Mouse (Mus musculus) intestine, postnatal 0 days (tissue): ENCODE results near the gene Hist2h2aa2. TPM values are rescaled to one million over a fixed set of nuclear protein-coding genes. Genes with fewer than 3 reads are reported as not detected.

ENCODE experiments used
- ATAC-seq: fragments of 200-750 bp; cut with Nextera tagmentation; 2 replicates; pipeline ENCODE4 v1.8.0; 2017; ENCODE audit warnings: mild to moderate bottlenecking, moderate TSS enrichment, moderate library complexity
- H3K27ac ChIP-seq: fragments of 300-500 bp; sonication (generic); 2 replicates; pipeline ENCODE4 v1.5.1; 2014; ENCODE audit warnings: mild to moderate bottlenecking, low read depth, low read length, moderate library complexity
- H3K27me3 ChIP-seq: fragments of 300-500 bp; sonication (generic); replicated peaks from 2 replicates; pipeline ENCODE4 v1.6.1; 2014; ENCODE audit warnings: low read length, mixed read lengths; ENCODE audit not compliant: control insufficient read depth, insufficient read depth
- H3K36me3 ChIP-seq: fragments of 300-500 bp; sonication (generic); 2 replicates; pipeline ENCODE4 v1.6.1; 2014; ENCODE audit warnings: mild to moderate bottlenecking, moderate library complexity; ENCODE audit not compliant: control insufficient read depth, insufficient read depth
- H3K4me1 ChIP-seq: fragments of 300-500 bp; sonication (generic); replicated peaks from 2 replicates; pipeline ENCODE4 v1.6.1; 2014; ENCODE audit warnings: antibody characterized with exemption, low read length, mixed read lengths; ENCODE audit not compliant: control insufficient read depth, insufficient read depth
- H3K4me2 ChIP-seq: fragments of 300-500 bp; sonication (generic); replicated peaks from 2 replicates; pipeline ENCODE4 v1.6.1; 2014; ENCODE audit warnings: low read depth, mild to moderate bottlenecking, moderate library complexity
- H3K4me3 ChIP-seq: fragments of 300-500 bp; sonication (generic); 2 replicates; pipeline ENCODE4 v1.5.1; 2014; ENCODE audit warnings: low read depth, low read length
- H3K9ac ChIP-seq: fragments of 300-500 bp; sonication (generic); 2 replicates; pipeline ENCODE4 v1.6.1; 2014; ENCODE audit warnings: mild to moderate bottlenecking, low read depth, low read length
- H3K9me3 ChIP-seq: fragments of 300-500 bp; sonication (generic); 2 replicates; pipeline ENCODE4 v1.6.1; 2016; ENCODE audit warnings: mixed run types; ENCODE audit not compliant: control insufficient read depth
- CTCF ChIP-seq: sonication (generic); IDR thresholded peaks from 2 replicates; pipeline ENCODE4 v1.5.1; 2016; ENCODE audit warnings: low read depth, mild to moderate bottlenecking, control low read depth, antibody characterized with exemption, moderate library complexity
- WGBS: fragments of 180-500 bp; shearing (Covaris S2); extraction: QIAGEN DNeasy Blood & Tissue Kit; methylation state at CpG from one replicate; pipeline ENCODE4 v1.1.7; 2014; 5-methylcytosine and 5-hydroxymethylcytosine counted together
- polyA plus RNA-seq: library from polyadenylated mRNA; unstranded; fragments of >200 nt; fragmentation: Nextera tagmentation; extraction: Ambion mirVana; gene quantifications from 2 replicates; pipeline ENCODE4 v1.2.1, GENCODE M21; 2015

Hist2h2aa2 gene
- polyA plus RNA-seq, 1 experiment from 2014 or later: 87.4 TPM

- peak overlapping the region; percentile 94 for H3K27ac ChIP-seq
- no peak for TF ChIP-seq CTCF
- H3K9me3 ChIP-seq: no peaks in the 10 kb centered on the region
- WGBS: under 1% methylated on average over 19 of the region's 19 CpGs
- H3K36me3 ChIP-seq: no peaks in the 10 kb centered on the region
- H3K4me1 ChIP-seq: no peaks in the 10 kb centered on the region
- peak overlapping the region; percentile 72 for H3K9ac ChIP-seq
- H3K4me3 ChIP-seq: peak overlapping the region; percentile 62
- peak overlapping the region; percentile 85 for H3K4me2 ChIP-seq
- H3K27me3 ChIP-seq: no peaks in the 10 kb centered on the region
- peak; percentile 42; the same call in 1 of the 2 replicates for ATAC-seq
Observed at GRCm38 (mm10) chr3:96262216-96262875, 22.3 kb upstream of the Hist2h2aa2 start.

- no peaks in the 10 kb centered on the region for H3K9me3 ChIP-seq
- WGBS: 60% methylated on average over 3 of the region's 3 CpGs
Observed at GRCm38 (mm10) chr3:96261623-96262022, 21.5 kb upstream of the Hist2h2aa2 start.

DNA sequence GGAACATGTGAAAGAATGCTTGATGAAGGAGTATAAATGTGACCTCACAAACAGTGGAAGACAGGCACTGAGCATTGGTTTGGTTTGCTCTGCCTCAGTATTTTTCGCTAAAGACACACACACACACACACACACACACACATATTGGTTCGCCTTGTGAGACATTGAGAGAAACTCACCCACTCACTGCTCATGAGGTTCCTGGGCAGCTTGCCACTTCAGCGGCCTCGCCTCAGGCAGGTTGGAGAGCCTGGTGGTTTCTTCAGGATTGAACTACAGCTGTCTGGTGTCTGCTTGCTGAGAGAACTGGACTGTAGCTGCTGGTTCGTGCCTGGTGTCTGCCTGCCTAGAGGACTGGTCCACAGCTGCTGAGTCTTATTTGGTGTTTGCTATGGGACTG is 20.1 kb upstream of the Hist2h2aa2 start:
- Histone ChIP-seq H3K9me3 (no peaks in the 10 kb centered on the region), H3K4me3 (no peak overlapping the region), H3K27me3 (no peaks in the 10 kb centered on the region), H3K4me2 (no peak overlapping the region), H3K9ac (no peak overlapping the region), H3K4me1 (no peaks in the 10 kb centered on the region), H3K36me3 (no peaks in the 10 kb centered on the region), H3K27ac (no peak overlapping the region)
- TF ChIP-seq CTCF: no peak
- no peak for ATAC-seq
- WGBS: 95% methylated on average over 5 of the region's 5 CpGs

More at GRCm38 (mm10) chr3:96261623-96262022, 21.5 kb upstream of the Hist2h2aa2 start:
- Histone ChIP-seq H3K4me1 (no peaks in the 10 kb centered on the region), H3K9ac (no peak overlapping the region), H3K36me3 (no peaks in the 10 kb centered on the region), H3K4me3 (no peak overlapping the region), H3K27ac (no peak overlapping the region), H3K27me3 (no peaks in the 10 kb centered on the region), H3K4me2 (peak overlapping the region; percentile 85)
- no peak for ATAC-seq
- TF ChIP-seq CTCF: no peak

DNA sequence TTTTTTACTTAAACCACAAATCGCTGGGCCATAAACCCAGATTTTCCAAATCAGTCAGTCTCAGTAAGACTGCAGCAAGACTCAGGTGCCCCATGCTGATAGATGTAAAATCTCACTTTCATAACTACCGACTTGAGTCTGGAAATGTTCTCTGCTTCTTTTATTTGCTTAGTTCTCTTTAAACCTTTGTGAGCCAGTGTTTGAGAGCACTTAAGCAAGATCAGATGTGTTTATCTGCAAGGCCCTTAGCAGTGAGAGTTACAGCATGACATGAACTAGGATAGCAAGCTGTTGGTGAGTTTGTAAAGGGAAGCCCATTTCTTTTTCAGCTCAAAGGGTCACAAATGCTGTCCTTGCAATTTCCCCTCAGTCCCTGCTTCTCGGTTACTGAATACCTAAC is 17.1 kb upstream of the Hist2h2aa2 start:
- TF ChIP-seq CTCF: no peak
- H3K4me3 ChIP-seq: no peak overlapping the region
- H3K9me3 ChIP-seq: no peaks in the 10 kb centered on the region
- WGBS: 68% methylated on average over 3 of the region's 3 CpGs
- H3K4me1 ChIP-seq: no peaks in the 10 kb centered on the region
- H3K36me3 ChIP-seq: no peaks in the 10 kb centered on the region
- H3K4me2 ChIP-seq: no peak overlapping the region
- no peak overlapping the region for H3K27ac ChIP-seq
- no peak overlapping the region for H3K9ac ChIP-seq
- ATAC-seq: no peak
- H3K27me3 ChIP-seq: no peaks in the 10 kb centered on the region

GRCm38 (mm10) chr3:96255926-96256593 is 16.0 kb upstream of the Hist2h2aa2 start:
- Histone ChIP-seq H3K27ac (no peak overlapping the region), H3K27me3 (no peaks in the 10 kb centered on the region), H3K9ac (no peak overlapping the region), H3K4me1 (no peaks in the 10 kb centered on the region), H3K9me3 (no peaks in the 10 kb centered on the region), H3K4me3 (0 out of 2 replicates have a peak overlapping the region, but pooled peaks have one; percentile 6), H3K36me3 (no peaks in the 10 kb centered on the region), H3K4me2 (peak overlapping the region; percentile 33; the same call in 1 of the 2 replicates)
- TF ChIP-seq CTCF: no peak
- WGBS: 23% methylated on average over 5 of the region's 5 CpGs
- peak; percentile 64 for ATAC-seq

DNA sequence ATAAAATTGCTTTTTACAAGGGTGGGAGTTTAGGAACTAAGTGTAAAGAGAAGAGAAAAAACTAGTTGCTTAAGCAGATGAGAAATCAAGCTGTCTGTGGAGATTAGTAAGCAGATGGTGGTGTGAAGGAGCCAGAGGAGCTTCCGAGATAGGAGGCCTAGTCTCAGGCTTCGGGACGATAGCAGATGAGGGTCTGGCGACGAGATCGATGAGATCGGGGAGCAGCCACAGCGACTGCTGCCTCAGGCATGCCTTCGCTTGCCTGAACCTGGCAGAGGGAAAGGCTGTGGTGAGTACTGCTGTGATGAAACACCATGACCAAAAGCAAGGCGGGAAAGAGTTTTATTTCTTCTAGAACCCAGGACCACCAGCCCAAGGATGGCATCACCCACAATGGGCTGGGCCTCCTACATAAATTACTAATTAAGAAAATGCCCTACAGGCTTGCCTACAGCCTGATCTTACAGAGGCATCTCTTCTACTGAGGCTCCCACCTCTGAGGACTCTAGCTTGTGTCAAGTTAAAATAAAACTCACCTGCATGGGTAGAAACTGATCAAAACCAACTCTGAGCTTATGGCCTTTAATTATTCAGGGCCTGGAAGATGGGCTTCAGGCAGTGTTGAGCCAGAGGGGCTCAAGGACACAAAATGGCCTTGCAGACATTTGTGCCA is 14.7 kb upstream of the Hist2h2aa2 start:
- no peaks in the 10 kb centered on the region for H3K27me3 ChIP-seq
- no peak overlapping the region for H3K27ac ChIP-seq
- H3K4me2 ChIP-seq: no peak overlapping the region
- no peak for TF ChIP-seq CTCF
- H3K36me3 ChIP-seq: no peaks in the 10 kb centered on the region
- H3K9ac ChIP-seq: no peak overlapping the region
- H3K4me3 ChIP-seq: no peak overlapping the region
- no peak for ATAC-seq
- H3K9me3 ChIP-seq: no peaks in the 10 kb centered on the region
- H3K4me1 ChIP-seq: no peaks in the 10 kb centered on the region
- WGBS: 69% methylated on average over 10 of the region's 10 CpGs
